Comparison of ENCODE assay signal across 13 mouse cellular contexts in the genomic region with DNA sequence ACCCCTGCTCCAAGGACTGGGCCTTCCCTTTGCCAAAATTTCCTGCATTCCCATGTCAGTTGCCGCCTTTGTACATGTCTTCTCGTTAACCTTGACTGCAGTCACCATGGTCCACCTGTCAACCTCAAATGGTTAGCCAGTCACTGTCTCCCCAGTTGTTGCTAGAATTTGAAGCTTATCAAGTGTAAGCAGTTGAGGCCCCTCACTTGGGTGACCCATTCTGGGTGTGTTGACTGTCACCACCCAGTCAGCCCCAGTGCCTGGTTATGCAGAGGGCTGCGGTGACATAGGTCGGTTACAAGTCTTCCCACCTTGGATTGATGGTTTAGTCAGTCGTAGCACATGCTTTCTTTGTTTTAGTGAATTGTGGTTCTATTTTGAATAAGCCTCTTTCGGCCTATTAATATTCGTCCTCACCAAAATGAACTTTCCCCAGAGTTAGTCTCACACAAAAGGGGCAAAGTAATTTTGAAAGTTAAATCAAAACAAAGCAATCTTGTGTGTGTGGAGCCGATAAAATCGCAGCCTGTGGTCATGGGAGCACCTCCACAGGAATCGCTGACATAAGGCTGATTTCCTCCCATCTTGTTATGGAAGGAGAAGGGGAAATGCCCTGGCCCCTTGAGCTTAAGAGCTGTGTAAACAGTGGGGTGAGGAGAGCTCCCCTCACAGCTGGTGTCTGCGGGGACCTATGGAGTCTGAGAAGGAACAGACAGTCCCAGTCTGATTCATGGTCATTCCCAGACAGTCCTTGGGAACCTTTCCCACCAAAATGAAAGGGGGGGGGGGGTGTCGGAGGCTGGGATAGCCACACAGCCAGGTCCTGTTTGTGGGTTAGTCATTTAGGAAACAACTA. TPM values are rescaled to one million over a fixed set of nuclear protein-coding genes. Genes with fewer than 3 reads are reported as not detected.
DNase-seq lines count a peak whose midpoint lies in the region; ATAC-seq and TF ChIP-seq lines count a peak whose summit lies in the region.
"Had no signal": no experiment of that assay in that cellular context is flagged by ENCODE, and none has a peak within 500 bp of the region (broad histone marks: within the 10 kb centered on the region; RNA-seq: fewer than 3 reads in every experiment).

No protein-coding gene starts in this region.

- H3K4me1 ChIP-seq in kidney, embryonic 16.5 days (ENCODE audit: insufficient read depth, low read length): peaks cover 44% of the 10 kb centered on the region
- H3K4me1 ChIP-seq in kidney, embryonic 14.5 days (ENCODE audit: control insufficient read depth, insufficient read depth, low read length): peaks cover 30% of the 10 kb centered on the region
- H3K4me1 ChIP-seq in CH12.LX (ENCODE audit: control insufficient read depth in 1 of 2, insufficient read depth in 2 of 2): peaks cover 38 to 84% of the 10 kb centered on the region in 2 experiments
- peaks cover 28% of the 10 kb centered on the region for H3K4me1 ChIP-seq in embryonic facial prominence, embryonic 12.5 days
- peaks cover 84% of the 10 kb centered on the region for H3K4me1 ChIP-seq in liver, embryonic 12.5 days

- TF ChIP-seq POLR2A in CH12.LX (IDR thresholded peaks at IDR 0.05; ENCODE audit: low read depth, low read length): no peak

- peak; percentile 60; the same call in 1 of the 2 replicates for ATAC-seq in kidney, embryonic 16.5 days (ENCODE audit: low FRiP score, low TSS enrichment)
- ATAC-seq in kidney, embryonic 14.5 days (ENCODE audit: low FRiP score, low TSS enrichment): no peak
- no peak for ATAC-seq in embryonic facial prominence, embryonic 12.5 days (ENCODE audit: insufficient number of reproducible peaks, insufficient read depth, low FRiP score, low TSS enrichment)
- ATAC-seq in liver, embryonic 12.5 days: peak; percentile 93

- H3K9me3 ChIP-seq in kidney, embryonic 16.5 days (ENCODE audit: low read length): no peaks in the 10 kb centered on the region
- H3K9me3 ChIP-seq in kidney, embryonic 14.5 days (ENCODE audit: control insufficient read depth, low read length): no peaks in the 10 kb centered on the region
- no peaks in the 10 kb centered on the region for H3K9me3 ChIP-seq in CH12.LX (replicated peaks; ENCODE audit: low read length)
- no peaks in the 10 kb centered on the region for H3K9me3 ChIP-seq in embryonic facial prominence, embryonic 12.5 days
- H3K9me3 ChIP-seq in liver, embryonic 12.5 days (replicated peaks): no peaks in the 10 kb centered on the region
- H3K9me3 ChIP-seq: neural tube, embryonic 15.5 days had no signal

- peaks cover 10% of the 10 kb centered on the region for H3K36me3 ChIP-seq in kidney, embryonic 16.5 days (ENCODE audit: insufficient read depth, low read length)
- H3K36me3 ChIP-seq in kidney, embryonic 14.5 days (ENCODE audit: control insufficient read depth, insufficient read depth, low read length): peaks cover 29% of the 10 kb centered on the region; the same call in 1 of the 2 replicates
- peaks cover 16 to 80% of the 10 kb centered on the region in 2 experiments for H3K36me3 ChIP-seq in CH12.LX (replicated peaks in 1 of 2; ENCODE audit: control insufficient read depth in 1 of 2, insufficient read depth in 1 of 2, low read length in 1 of 2)
- H3K36me3 ChIP-seq in embryonic facial prominence, embryonic 12.5 days: peaks cover 31% of the 10 kb centered on the region
- H3K36me3 ChIP-seq in liver, embryonic 12.5 days: peaks cover 45% of the 10 kb centered on the region
- H3K36me3 ChIP-seq: neural tube, embryonic 15.5 days had no signal

- in situ Hi-C loops in CH12.LX (cut with MboI; ENCODE audit: low pct_ligation_motif_present, low pct_unique_long_range_greater_than_20kb, low sequenced_read_pairs): no loop called here

- no peaks in the 10 kb centered on the region for H3K27me3 ChIP-seq in kidney, embryonic 16.5 days (ENCODE audit: insufficient read depth, low read length)
- H3K27me3 ChIP-seq in kidney, embryonic 14.5 days (ENCODE audit: control insufficient read depth, insufficient read depth, low read length): no peaks in the 10 kb centered on the region
- H3K27me3 ChIP-seq in CH12.LX (replicated peaks): no peaks in the 10 kb centered on the region
- no peaks in the 10 kb centered on the region for H3K27me3 ChIP-seq in embryonic facial prominence, embryonic 12.5 days
- H3K27me3 ChIP-seq in liver, embryonic 12.5 days (replicated peaks): no peaks in the 10 kb centered on the region
- H3K27me3 ChIP-seq: neural tube, embryonic 15.5 days had no signal

- TF ChIP-seq CTCF in CH12.LX (conservative IDR thresholded peaks at IDR 0.05 in 1 of 2, IDR thresholded peaks at IDR 0.05 in 1 of 2; ENCODE audit: low read depth in 2 of 2, low read length in 2 of 2): no peak

- no peak for DNase-seq in CH12.LX (ENCODE audit: extremely low read depth)
- no peak for DNase-seq in right cerebral cortex, postnatal 14 days
- no peak for DNase-seq in embryo, embryonic 10.5 days (ENCODE audit: low spot score)
- DNase-seq: adrenal gland, postnatal 14 days; cerebellum, adult 18-20 months; kidney, adult 2 months; layer of hippocampus, postnatal 36 days; spleen, adult 18-20 months had no signal

- 52% methylated on average over 12 of the region's 12 CpGs for WGBS in kidney, embryonic 16.5 days
- WGBS in kidney, embryonic 14.5 days: 57% methylated on average over 12 of the region's 12 CpGs
- 70% methylated on average over 12 of the region's 12 CpGs for WGBS in embryonic facial prominence, embryonic 12.5 days
- 40% methylated on average over 12 of the region's 12 CpGs for WGBS in liver, embryonic 12.5 days (ENCODE audit: insufficient replicate concordance)

- no peak overlapping the region for H3K9ac ChIP-seq in kidney, embryonic 16.5 days (replicated peaks; ENCODE audit: low read length)
- no peak overlapping the region for H3K9ac ChIP-seq in kidney, embryonic 14.5 days (ENCODE audit: low read depth, low read length)
- no peak overlapping the region for H3K9ac ChIP-seq in CH12.LX (ENCODE audit: insufficient read depth, low read depth)
- H3K9ac ChIP-seq in embryonic facial prominence, embryonic 12.5 days: no peak overlapping the region
- H3K9ac ChIP-seq in liver, embryonic 12.5 days: peak overlapping the region; percentile 44; the same call in 1 of the 2 replicates
- H3K9ac ChIP-seq: neural tube, embryonic 15.5 days had no signal

- no peak overlapping the region; the same call in 1 of the 2 replicates for H3K27ac ChIP-seq in kidney, embryonic 16.5 days (ENCODE audit: low read length)
- no peak overlapping the region for H3K27ac ChIP-seq in kidney, embryonic 14.5 days (ENCODE audit: low read depth, low read length)
- H3K27ac ChIP-seq in CH12.LX (ENCODE audit: insufficient read depth, low read depth): no peak overlapping the region
- 0 out of 2 replicates have a peak overlapping the region, but pooled peaks have one; percentile 36 for H3K27ac ChIP-seq in embryonic facial prominence, embryonic 12.5 days
- H3K27ac ChIP-seq in liver, embryonic 12.5 days: peak overlapping the region; percentile 79

- H3K4me2 ChIP-seq in kidney, embryonic 16.5 days (replicated peaks; ENCODE audit: low read depth, low read length): no peak overlapping the region
- no peak overlapping the region for H3K4me2 ChIP-seq in kidney, embryonic 14.5 days (replicated peaks; ENCODE audit: low read depth, low read length)
- no peak overlapping the region for H3K4me2 ChIP-seq in CH12.LX (ENCODE audit: insufficient read depth, low read depth, poor library complexity, severe bottlenecking)
- no peak overlapping the region for H3K4me2 ChIP-seq in embryonic facial prominence, embryonic 12.5 days (replicated peaks)
- H3K4me2 ChIP-seq in liver, embryonic 12.5 days: peak overlapping the region; percentile 58
- H3K4me2 ChIP-seq: neural tube, embryonic 15.5 days had no signal

- TF ChIP-seq EP300 in CH12.LX (IDR thresholded peaks at IDR 0.05; ENCODE audit: low read length): no peak

- no peaks in the 10 kb centered on the region for H3K79me2 ChIP-seq in CH12.LX (replicated peaks; ENCODE audit: control insufficient read depth, extremely low read depth, insufficient read depth, poor library complexity, severe bottlenecking)

- dilution Hi-C loops in CH12.LX (cut with MboI; ENCODE audit: extremely low pct_ligation_motif_present, extremely low pct_unique_long_range_greater_than_20kb, low sequenced_read_pairs): no loop called here

- no peak for TF ChIP-seq RAD21 in CH12.LX (IDR thresholded peaks at IDR 0.05; ENCODE audit: low read depth, low read length)

- H3K4me3 ChIP-seq in kidney, embryonic 16.5 days (ENCODE audit: low read length): no peak overlapping the region
- no peak overlapping the region for H3K4me3 ChIP-seq in kidney, embryonic 14.5 days (ENCODE audit: low read length)
- no peak overlapping the region for H3K4me3 ChIP-seq in CH12.LX (replicated peaks in 1 of 3; ENCODE audit: low read depth in 2 of 3, low read length in 2 of 3, poor library complexity in 1 of 3)
- no peak overlapping the region for H3K4me3 ChIP-seq in embryonic facial prominence, embryonic 12.5 days
- H3K4me3 ChIP-seq in liver, embryonic 12.5 days: no peak overlapping the region
- H3K4me3 ChIP-seq: neural tube, embryonic 15.5 days had no signal

TF ChIP-seq in CH12.LX, 34 proteins besides CTCF, POLR2A, EP300 and RAD21:
- peak; percentile 67 for TF ChIP-seq BHLHE40 (IDR thresholded peaks at IDR 0.05; ENCODE audit: low read depth, low read length)
- no peak for TF ChIP-seq USF1 (IDR thresholded peaks at IDR 0.05; ENCODE audit: low read depth, low read length)
- no peak for TF ChIP-seq MEF2A (IDR thresholded peaks at IDR 0.05; ENCODE audit: borderline replicate concordance, low read depth, low read length)
- TF ChIP-seq IRF4 (IDR thresholded peaks at IDR 0.05; ENCODE audit: low read depth, low read length): peak; percentile 58; the same call in 1 of the 2 replicates
- TF ChIP-seq ZC3H11A (IDR thresholded peaks at IDR 0.05; ENCODE audit: low read depth, low read length): no peak
- TF ChIP-seq MAFK (IDR thresholded peaks at IDR 0.05; ENCODE audit: insufficient replicate concordance, low read length): 0 out of 2 replicates have a peak, but pooled peaks have one; percentile 12
- peak; percentile 39 for TF ChIP-seq ETS1 (conservative IDR thresholded peaks at IDR 0.05; ENCODE audit: low read depth, low read length)
- TF ChIP-seq ELF1 (IDR thresholded peaks at IDR 0.05; ENCODE audit: low read depth, low read length): no peak
- TF ChIP-seq HCFC1 (IDR thresholded peaks at IDR 0.05; ENCODE audit: low read depth, low read length): no peak

RNA-seq across cellular contexts. Expression of a gene that starts 30.9 kb away (rescaled TPM):
- polyA plus RNA-seq in kidney, embryonic 16.5 days (2015; fragmentation: Nextera tagmentation; extraction: Ambion mirVana): 25.6 and 28.2 TPM in 2 replicates
- polyA plus RNA-seq in kidney, embryonic 14.5 days (2014; fragmentation: Nextera tagmentation; extraction: Ambion mirVana): 20.0 and 31.6 TPM in 2 replicates
- total RNA-seq in CH12.LX (2012; rRNA removed) (7.8 and 9.9 TPM in 2 replicates), CH12.LX (2014; rRNA removed) (10.2 and 11.6 TPM in 2 replicates)
- polyA plus RNA-seq in CH12.LX (2012; ENCODE audit: insufficient read length, low read depth): 18.4 and 24.6 TPM in 2 replicates
- 30.3 and 33.7 TPM in 2 replicates for polyA plus RNA-seq in embryonic facial prominence, embryonic 12.5 days (2016; fragmentation: Nextera tagmentation; extraction: Ambion mirVana)
- 9.4 and 9.7 TPM in 2 replicates for polyA plus RNA-seq in liver, embryonic 12.5 days (2016; fragmentation: Nextera tagmentation; extraction: Ambion mirVana)

Comparison
In these comparisons a context has a peak if more than half of its experiments do, and no peak if none do; other contexts are left out.
1. ATAC-seq: peak in kidney, embryonic 16.5 days (single experiment) and liver, embryonic 12.5 days (single experiment); none in kidney, embryonic 14.5 days (single experiment) and embryonic facial prominence, embryonic 12.5 days (single experiment).
2. H3K27ac ChIP-seq: peak in embryonic facial prominence, embryonic 12.5 days (single experiment) and liver, embryonic 12.5 days (single experiment); none in kidney, embryonic 16.5 days (single experiment), kidney, embryonic 14.5 days (single experiment) and CH12.LX (single experiment).